Mouse (Mus musculus) c-Kit-negative CD71-positive TER-119-positive erythroid progenitor cells, embryonic 14.5 days (primary cell): ENCODE data around the gene Sirpa.

Experiments used
- DNase-seq: peaks from one replicate; pipeline ENCODE4 v3.0.0-alpha.2; 2013; ENCODE audit warnings: low read depth, low spot score

Sirpa gene

DNA sequence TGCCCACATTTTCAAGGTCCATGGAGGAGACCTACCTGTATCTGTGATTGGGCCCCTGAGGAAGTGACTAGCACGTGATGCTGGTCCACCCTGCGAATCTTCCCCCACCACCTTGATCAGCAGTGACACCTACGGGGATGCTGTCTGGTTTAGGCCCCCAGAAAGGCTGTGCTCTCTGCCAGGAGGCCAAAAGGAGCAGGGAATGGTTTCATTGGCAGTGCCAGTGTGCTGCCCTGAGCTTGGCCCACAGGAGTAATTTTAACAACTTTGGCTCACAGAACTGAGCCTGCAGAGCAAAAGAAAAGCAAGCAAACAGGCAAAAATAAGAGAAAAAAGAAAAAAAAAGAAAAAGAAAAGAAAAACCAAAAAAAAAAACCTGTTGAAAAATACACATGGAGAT is 13.2 kb downstream of the Sirpa start:
- DNase-seq: no peak

DNA sequence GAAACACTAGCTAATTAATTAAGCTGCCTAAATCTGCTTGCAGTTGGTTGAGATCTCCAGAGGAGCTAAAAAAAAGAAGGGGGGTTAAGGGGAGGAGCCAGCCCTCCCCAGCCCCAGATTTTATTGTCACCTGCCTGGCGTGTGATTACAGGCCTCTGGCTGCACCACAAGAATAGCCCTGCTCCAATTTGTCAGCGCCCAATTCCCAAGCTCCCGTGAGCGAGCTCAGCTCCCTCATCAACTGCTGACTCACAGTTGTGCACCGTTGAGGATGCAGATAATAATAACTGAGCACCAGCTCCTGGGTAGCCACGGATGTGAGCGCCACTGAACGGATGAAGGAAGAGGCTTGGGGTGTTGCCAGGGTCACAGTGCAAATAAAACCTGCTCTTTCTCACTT is 13.6 kb downstream of the Sirpa start:
- no peak for DNase-seq

DNA sequence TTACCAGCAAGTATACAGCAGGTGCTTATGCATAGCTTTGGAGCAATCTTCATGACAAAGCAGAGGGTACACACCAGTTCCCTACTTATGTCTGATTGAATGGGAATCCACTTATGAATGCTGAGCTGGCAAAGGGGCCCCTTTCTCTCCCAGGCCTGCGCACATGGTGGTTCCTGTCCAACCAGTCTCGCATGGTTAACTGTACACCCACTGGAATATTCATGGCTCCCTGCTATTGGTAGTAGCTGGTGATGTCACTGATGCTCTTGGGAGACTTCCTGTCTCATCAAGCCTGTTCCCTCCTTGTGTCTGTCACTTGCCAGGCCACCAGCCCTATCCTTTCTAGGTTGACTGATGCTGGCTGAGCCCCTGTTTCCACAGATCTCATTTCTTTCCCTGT is 14.3 kb downstream of the Sirpa start:
- DNase-seq: no peak

DNA sequence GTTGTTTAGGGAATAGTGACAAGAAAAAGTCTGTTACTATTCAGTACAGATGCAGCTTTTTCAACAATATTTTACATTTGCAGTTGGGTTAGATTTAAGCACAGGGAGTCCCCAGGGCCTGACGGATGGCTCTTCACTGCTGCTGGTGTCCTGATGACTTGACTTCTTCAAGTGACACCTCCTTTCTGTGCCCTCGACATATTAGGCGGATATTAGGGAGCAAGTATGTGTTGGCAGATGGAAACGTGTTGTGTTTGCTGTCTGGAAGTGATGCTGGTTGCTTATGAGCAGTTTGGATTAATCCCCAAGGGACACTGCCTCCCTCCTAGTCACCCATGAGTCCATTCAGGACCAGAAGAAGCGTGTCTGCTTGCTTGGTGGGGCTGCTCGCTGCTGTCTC is 21.3 kb downstream of the Sirpa start:
- no peak for DNase-seq

DNA sequence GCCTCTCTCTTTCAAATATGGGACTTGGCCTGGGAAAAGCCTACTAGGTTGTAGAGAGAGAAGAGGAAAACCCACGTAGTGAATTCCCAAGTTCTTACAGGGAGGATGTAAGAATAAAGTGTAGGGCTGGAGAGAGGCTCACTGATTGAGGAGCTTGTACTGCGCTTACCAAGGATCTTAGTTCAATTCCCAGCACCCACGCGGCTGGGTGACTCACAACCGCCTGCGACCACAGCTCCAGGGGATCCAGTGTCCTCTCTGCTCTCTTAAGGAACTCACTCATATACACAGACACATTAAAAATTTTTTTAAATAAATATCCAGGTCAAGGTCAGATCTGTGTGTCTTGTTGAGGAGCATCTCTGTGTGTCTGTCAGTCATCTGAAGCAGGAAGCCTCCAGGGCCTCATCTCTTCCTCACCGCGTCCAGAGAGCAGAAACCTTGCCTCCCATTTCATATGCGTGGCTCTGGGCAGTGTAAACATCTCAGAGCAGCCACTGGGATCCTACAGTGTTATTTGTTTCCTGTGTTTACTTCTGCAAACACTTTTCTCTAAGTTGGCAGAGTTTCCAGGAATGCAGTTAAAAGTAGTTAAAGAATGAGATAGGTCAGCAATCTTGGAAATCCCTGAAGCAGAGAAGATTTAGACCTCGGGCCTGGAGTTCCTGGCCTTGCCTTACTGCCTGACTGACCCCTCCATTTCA is 22.0 kb downstream of the Sirpa start:
- DNase-seq: no peak

DNA sequence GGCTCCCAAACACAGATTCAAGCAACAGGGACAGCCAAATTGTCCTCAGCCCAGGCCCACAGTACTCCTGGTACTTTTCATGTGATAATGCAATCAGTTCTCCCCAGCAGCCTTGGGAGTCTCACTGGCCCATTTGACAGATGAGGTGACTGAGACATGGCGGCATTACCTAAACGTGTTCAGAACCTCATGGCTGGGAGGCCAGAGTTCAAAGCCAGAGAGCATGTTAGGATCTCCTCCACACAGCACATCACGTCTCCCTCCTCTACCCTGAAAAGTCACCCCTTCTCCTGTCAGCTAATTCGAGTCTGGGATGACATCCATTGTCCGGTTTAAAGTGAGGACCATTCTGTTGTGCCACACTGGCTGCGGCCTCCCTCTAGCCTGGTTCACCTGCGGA is 27.5 kb downstream of the Sirpa start:
- no peak for DNase-seq

DNA sequence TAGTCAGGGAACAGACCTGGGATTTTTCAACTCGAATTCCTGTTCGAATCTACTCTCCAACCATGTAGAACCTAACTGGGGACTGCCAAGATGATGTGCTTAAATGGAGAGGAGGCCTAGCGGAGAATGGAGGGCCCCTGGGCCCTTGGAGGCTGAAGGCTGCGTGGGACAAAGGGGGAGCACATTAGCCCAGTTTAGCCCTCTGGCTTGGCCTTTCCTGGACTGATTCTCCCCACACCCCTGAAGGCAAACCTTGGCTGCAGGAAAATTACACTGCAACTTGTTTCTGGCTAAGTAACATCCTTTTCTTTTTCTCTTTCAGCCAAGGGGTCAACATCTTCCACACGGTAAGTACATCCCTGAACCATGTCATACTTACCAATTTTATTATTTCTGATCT is 28.2 kb downstream of the Sirpa start:
- DNase-seq: no peak

DNA sequence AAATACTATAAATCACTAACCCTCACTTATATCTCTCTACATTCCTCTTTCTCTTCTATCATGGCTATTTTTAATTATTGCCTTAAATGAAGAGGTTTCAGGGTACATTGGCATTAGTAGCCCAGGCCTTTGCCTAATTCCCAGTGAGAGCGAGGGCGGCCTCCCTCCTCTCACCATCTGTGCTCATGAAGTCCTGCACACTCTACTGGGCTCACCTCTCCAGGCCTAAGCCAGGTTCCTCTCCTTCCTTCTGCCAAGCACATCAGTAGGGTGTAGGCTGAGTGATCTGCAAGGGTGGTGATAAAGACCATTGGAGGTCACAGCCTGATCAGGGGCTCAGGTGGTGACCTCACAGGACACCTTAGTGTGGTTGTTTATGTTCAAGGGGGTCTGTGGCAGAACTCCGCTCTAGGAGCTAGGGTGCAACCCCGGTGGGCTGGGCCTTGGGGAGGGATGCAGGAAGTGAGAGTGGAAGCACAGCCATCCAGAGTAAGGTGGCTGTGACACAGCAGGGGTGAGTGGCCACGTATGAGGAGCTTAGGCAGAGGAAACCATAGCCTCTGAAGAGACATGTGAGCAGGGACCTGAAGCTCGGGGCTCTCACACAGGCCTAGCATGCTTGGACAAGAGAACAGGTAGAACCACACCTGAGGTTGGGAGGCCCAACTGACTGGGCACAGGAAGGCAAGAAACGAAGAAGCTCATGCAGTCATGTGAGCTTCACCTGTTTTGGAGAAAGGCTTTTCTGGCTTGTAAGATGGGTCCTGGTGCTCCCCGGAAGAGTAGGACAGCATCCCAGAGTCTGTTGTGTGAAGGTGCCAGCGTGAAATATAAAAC is 29.2 kb downstream of the Sirpa start:
- DNase-seq: no peak

DNA sequence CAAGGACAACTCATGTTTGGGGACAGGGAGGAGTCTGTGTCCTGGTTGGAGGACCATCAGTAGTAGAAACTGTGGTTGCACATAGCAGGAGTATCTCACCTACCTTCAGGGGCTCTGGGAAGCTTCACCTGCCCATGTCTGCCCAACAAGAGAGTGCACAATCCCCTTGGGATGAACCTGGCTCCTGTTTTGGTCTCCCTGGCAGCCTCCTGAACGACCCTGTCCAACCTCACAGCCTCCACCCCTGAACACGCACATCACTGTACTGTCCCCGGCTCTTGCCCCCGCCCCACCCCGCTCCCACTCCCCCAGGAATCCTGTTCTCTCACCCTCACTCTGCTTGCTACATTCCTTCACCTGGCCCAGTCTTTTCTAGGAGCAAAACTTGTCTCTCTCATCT is 30.3 kb downstream of the Sirpa start:
- no peak for DNase-seq

DNA sequence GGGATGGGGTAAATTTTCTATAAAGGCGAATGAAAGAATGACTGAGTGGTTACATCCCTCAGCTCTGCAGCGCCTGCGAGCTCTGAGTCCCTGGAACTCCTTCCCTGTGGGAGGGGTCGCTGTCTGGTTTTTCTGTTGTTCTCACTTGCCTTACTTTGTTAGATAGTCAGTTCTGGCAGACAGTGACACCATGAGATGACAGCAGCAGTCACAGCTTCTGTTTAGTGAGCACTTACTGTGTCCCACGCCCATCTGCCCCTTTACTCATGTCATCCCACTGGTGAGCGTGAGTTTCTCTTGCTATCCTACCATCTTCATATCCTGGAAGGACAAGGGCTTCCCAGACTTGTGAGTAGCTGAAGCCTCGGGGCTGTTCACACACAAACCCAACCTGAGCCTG is 31.1 kb downstream of the Sirpa start:
- DNase-seq: no peak

DNA sequence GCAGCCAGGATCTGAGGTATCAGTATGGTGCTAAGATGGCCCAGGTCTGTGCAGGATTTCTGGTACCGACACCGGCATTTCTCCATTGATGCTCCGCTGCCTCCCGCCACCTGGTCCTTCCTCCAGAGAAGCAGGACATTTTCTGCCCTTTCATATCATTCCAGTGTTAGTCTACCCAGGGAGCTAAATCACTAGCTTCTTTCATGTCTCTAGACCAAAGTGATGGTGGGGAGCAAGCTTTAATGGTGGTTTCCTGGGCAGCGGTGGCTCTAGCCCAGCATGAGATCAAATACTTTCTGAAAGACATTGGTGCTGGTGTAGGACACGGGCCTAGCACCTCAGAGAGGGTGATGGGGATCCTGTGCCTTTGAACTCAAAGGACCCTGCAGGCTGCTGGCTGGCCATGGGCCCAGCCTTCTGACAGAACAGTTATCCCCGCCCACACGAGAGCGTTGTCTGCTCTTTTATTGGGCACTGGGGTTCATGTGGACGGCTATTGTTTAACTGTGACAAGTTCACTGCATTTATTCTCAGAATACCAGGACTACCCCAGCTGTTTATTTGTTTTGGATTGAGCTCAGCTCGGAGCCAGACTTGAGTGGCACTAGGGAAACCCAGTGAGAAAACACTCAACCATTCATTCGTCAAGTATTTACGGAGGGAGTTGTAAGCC is 31.7 kb downstream of the Sirpa start:
- DNase-seq: no peak

DNA sequence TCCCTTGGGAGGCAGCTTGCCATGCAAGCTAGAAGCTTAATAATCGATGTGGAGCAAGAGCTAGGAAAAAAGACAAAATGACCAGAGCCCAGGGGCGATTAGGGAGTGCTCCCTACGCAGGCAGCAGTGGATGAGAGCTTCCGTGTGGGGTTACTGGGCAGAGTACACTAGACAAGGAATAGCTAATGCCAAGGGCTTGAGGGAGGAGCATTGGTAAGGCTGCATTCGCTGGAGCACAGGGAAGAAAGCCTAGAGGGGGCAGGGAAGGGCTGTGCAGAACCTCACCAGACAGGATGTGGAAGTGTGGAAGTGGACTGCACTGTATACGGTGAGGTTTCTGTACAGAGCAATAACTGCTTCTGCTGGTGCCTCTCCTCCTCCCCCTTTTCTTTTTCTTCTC is 32.3 kb downstream of the Sirpa start:
- no peak for DNase-seq

DNA sequence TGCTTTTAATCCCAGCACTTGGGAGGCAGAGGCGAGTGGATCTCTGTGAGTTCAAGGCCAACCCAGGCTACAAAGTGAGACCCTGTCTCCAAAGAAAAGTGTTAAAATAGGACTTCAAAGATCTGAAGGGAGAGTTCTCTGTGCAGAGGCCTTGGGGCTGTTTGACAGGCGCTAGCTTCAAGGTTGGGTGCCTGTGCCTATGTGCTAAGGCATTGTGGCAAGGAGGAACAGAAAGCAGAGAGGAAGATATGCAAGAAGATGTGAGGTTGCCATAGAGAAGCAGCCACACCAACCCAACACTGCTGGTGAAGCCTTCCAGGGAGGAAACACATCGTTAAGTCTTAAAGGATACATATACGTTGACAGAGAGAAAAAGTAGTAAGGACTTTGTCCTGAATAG is 33.2 kb downstream of the Sirpa start:
- DNase-seq: no peak

DNA sequence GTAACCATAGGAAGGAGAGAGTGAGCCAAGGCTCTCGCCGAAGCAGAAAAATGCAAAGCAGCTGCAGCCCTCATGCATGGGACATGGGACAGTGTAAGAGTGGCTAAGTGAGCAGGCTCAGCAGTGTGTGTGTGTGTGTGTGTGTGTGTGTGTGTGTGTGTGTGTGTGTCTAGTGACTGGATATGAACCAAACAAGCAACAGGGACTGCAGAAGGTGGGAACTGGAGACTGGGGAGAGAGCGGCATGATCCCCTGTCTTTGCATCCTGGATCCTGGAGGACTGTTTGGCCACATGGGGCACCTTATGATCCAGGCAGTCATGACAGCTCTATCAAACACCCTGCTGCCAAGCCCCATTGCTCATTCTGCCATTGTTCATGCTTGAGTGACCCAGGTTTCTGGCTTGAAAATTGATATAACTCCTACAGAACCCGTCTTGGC is 34.0 kb downstream of the Sirpa start:
- no peak for DNase-seq

DNA sequence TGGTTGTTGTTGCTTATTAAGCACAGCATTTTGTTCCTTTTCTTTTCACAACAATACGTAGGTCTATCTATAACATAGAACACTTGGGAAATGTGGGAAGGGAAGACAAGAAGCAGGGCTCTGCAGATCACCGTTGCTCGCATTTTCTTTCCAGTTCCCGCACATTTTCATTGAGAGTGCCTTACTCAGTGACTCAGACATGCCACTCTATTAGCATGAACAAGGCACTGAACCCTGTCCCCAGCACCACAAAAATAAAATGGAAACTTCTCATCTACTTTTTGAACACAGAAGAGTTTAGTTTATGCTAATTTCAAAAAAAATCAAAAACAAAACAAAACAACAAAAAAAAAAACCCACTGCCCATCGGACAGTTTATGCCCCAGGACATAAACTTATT is 34.5 kb downstream of the Sirpa start:
- DNase-seq: no peak

DNA sequence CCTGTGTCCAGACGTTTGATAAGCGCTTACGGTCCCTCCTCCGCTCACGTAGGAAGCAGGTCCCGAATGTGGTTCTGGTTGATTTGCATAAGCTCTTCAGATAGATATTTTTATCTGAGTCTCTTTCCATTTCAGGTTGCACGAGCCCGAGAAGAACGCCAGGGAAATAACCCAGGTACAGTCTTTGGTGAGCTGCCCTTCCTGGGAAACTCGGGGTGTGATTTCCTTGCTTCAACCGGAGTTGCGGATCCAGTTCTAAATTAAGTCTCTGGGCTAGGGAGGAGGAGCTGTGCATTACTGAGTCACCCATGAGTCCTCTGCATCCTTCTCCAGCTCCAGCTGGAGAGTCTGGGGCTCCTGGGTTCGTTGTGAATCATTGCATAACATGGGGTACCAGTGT is 35.2 kb downstream of the Sirpa start:
- DNase-seq: no peak

DNA sequence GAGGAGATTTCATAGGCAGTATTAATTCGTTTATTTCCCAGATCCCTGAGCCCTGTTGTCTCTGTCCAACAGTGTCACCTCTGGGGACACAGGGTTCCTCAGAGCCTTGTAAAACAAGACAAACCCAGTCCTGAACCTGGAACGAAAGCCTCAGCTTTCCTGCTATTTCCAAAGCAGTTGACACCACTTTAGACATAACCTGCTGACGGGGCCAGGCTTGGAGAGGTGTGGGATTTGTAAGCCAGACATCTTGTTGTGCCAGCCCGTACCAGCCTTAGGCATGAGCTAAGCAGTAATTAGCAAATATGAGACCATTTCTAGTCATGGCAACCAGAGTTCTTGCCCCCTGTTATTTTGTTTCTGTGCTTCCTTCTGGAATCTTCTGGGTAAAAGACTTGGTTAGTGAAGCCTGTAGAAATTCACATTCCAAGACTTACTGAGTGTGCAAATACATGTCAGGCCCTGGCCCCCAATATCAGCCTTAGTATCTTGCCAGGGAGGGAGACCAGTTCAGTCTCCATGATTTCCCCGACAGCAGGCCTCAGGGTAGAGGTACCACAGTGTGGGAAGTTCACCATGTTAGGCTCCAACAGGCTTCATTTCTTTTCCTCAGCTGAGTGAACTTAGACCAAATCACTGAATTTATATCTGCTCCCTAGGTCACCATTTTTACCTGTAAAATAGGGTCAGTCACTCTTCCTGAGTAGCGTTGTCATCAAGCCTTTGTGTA is 36.0 kb downstream of the Sirpa start:
- no peak for DNase-seq

DNA sequence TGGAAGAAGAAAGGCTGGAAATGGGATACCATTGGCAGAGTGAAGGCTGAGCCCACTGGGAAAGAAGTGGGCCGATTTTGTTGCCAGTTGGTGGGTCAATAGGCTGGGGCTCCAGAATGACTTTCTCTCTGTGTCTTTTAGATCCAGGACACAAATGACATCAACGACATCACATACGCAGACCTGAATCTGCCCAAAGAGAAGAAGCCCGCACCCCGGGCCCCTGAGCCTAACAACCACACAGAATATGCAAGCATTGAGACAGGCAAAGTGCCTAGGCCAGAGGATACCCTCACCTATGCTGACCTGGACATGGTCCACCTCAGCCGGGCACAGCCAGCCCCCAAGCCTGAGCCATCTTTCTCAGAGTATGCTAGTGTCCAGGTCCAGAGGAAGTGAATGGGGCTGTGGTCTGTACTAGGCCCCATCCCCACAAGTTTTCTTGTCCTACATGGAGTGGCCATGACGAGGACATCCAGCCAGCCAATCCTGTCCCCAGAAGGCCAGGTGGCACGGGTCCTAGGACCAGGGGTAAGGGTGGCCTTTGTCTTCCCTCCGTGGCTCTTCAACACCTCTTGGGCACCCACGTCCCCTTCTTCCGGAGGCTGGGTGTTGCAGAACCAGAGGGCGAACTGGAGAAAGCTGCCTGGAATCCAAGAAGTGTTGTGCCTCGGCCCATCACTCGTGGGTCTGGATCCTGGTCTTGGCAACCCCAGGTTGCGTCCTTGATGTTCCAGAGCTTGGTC is 37.3 kb downstream of the Sirpa start:
- DNase-seq: no peak

DNA sequence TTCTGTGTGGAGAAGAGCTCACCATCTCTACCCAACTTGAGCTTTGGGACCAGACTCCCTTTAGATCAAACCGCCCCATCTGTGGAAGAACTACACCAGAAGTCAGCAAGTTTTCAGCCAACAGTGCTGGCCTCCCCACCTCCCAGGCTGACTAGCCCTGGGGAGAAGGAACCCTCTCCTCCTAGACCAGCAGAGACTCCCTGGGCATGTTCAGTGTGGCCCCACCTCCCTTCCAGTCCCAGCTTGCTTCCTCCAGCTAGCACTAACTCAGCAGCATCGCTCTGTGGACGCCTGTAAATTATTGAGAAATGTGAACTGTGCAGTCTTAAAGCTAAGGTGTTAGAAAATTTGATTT is 37.9 kb downstream of the Sirpa start:
- DNase-seq: no peak

DNA sequence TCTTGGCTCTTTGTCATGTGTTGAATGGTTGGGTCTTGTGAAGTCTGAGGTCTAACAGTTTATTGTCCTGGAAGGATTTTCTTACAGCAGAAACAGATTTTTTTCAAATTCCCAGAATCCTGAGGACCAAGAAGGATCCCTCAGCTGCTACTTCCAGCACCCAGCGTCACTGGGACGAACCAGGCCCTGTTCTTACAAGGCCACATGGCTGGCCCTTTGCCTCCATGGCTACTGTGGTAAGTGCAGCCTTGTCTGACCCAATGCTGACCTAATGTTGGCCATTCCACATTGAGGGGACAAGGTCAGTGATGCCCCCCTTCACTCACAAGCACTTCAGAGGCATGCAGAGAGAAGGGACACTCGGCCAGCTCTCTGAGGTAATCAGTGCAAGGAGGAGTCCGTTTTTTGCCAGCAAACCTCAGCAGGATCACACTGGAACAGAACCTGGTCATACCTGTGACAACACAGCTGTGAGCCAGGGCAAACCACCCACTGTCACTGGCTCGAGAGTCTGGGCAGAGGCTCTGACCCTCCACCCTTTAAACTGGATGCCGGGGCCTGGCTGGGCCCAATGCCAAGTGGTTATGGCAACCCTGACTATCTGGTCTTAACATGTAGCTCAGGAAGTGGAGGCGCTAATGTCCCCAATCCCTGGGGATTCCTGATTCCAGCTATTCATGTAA is 38.5 kb downstream of the Sirpa start:
- no peak for DNase-seq

DNA sequence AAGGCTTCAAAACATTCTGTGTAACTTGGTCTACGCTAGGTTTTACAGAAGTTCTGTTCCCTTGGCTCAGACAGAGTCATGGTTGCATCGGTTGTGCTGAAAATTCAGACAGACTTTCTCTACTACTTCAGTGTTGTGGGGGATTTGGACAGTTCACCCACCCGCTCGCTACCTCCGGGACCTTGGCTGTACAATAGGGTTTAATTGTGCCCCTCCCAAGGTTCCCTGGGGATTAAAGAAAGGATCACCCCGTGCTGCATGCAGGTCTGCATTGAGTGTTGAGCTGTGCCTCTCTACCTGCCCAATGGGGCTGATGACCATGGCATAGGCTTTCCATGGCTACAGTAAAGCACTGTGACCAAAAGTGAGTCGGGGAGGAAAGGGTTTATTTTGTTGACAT is 39.7 kb downstream of the Sirpa start:
- DNase-seq: no peak
